Mouse (Mus musculus) ES-Bruce4 (cell line): Measurements from ENCODE around the gene Faim2.

Experiments used
- CTCF ChIP-seq: IDR thresholded peaks from one replicate; pipeline ENCODE4 v1.8.1; 2011; ENCODE audit warnings: low read depth, low read length
- EP300 ChIP-seq: IDR thresholded peaks from 2 replicates; pipeline ENCODE4 v1.6.1; 2011; ENCODE audit warnings: low read depth, low read length; ENCODE audit not compliant: insufficient read depth
- POLR2A ChIP-seq: IDR thresholded peaks from one replicate; pipeline ENCODE4 v1.8.1; 2011; ENCODE audit warnings: low read length; ENCODE audit not compliant: insufficient read depth

DNA sequence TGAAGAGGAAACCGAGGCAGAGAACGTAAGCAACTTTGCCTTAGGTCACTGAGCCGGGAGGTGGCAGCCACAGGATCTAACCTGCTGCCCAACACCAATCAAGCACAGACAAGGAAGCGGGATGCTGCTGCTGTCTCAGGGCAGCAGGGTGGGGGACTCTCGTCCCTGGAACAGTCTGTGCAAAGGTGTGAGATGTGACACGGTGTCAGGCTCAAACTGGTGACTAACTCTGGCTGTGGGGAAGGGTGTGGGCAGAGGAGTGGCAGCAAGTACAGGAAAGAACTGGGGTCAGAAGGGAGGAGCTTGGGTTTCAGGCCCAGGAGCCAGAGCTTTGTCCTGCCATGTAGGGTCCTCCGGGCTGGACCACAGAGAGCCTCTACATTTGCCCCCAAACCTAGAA lies 16.1 kb upstream of the Faim2 start:
- TF ChIP-seq POLR2A (no peak), CTCF (no peak), EP300 (no peak)
